Mouse (Mus musculus) neutrophil, adult 59 days (primary cell): Measurements from ENCODE around the gene Gm4177. TPM values are rescaled to one million over a fixed set of nuclear protein-coding genes. Genes with fewer than 3 reads are reported as not detected.

Source experiments
- total RNA-seq, 2 experiments: library from RNA; stranded (reverse); gene quantifications; 1 replicate in 1 of 2; 2 replicates in 1 of 2; pipeline ENCODE4 v1.2.4; 2023

Gm4177 gene
- total RNA-seq: not detected

GRCm38 (mm10) chr7:21796628-21797027 is at the start of gene Gm4177:
Gene Gm4177, minus strand, starts transcription at chr7:21796728.

DNA sequence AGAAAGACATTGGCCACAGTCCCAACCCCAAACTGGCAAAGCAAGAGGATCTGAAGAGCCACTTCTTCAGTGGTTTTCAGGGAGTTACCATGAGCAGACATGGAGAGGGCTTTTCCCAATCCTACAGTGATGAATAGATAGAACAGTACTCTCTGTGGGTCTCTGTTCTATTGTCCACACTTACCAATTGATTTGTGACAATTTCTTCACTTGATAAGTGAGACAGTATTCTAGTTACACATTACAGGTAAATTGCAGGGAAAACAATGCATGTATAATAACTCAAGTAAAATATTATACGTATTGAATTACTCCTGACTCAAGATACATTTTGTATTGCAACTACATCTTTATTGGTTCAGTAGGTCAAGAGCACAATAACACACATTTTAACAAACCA is 47.6 kb upstream of the Gm4177 start, which contains the start of gene Gm5725:
Gene Gm5725 (minus strand): TSS at position 101 of the 400 bp plus-strand sequence.

DNA sequence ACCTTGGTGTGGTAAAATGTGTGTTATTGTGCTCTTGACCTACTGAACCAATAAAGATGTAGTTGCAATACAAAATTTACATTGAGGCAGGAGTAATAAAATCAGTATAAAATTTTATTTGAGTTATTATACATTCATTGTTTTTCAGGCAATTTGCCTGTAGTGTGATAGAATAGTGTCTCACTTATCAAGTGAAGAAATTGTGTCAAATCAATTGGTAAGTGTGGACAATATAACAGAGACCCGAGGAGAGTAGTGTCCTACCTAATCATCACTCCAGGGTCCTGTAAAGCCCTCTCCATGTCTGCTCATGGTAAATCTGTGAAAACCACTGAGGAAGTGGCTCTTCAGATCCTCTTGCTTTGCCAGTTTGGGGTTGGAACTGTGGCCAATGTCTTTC is 35.5 kb upstream of the Gm4177 start, which contains the start of gene Vmn1r135:
Gene Vmn1r135 (plus strand): TSS at position 301 of the 400 bp plus-strand sequence.

GRCm38 (mm10) chr7:21761375-21761774 is 35.2 kb downstream of the Gm4177 start, which contains the start of gene Gm4175:
Gene Gm4175, minus strand, starts transcription at chr7:21761475.

Other genes starting within 250 kb of the Gm4177 start
- gene Vmn1r132, start 182.6 kb downstream of the Gm4177 start, total RNA-seq: not detected
- not detected for gene Gm4175, start 35.3 kb downstream of the Gm4177 start, total RNA-seq
- gene Vmn1r135, start 35.6 kb upstream of the Gm4177 start, total RNA-seq: not detected
- gene Gm5725, start 47.5 kb upstream of the Gm4177 start, total RNA-seq: not detected
- not detected for gene Gm5891, start 124.6 kb upstream of the Gm4177 start, total RNA-seq
- not detected for gene Vmn1r137, start 197.9 kb upstream of the Gm4177 start, total RNA-seq
- not detected for gene Vmn1r138, start 232.2 kb upstream of the Gm4177 start, total RNA-seq